Mouse (Mus musculus): ENCODE data around the gene Gdpd3.
"Not testable (repeated sequence)": the region's sequence is repeated elsewhere in the genome, so short reads cannot be mapped to it uniquely, and the experiment has no call there.

The Gdpd3 gene

DNA sequence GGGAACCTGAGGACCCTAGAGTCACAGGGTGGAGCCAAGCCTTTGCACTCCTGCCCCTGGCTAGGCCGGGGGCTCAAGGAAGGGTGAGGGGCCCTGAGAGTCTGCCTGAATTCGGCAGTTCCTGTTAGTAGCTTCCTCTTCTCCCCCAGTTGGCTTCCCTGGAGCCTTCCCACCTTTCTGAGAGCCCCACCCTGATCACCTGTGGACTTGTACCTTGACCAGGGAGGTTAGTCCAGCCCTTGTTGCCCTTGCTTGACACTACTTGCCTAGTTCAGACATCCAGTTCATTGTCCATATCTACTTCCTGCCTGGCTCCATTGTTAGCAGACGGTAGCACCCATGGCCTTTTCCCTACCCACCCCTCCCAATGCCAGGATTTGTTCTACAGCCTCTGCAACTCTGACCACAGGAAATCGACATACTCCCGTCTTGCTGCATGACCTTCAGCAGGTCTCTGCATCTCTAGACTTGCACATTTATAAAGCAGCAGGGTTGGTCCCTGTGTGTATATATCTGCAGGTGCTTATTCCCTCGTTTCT lies 4.5 kb upstream of the Gdpd3 start:
- DNase-seq, result no peak

DNA sequence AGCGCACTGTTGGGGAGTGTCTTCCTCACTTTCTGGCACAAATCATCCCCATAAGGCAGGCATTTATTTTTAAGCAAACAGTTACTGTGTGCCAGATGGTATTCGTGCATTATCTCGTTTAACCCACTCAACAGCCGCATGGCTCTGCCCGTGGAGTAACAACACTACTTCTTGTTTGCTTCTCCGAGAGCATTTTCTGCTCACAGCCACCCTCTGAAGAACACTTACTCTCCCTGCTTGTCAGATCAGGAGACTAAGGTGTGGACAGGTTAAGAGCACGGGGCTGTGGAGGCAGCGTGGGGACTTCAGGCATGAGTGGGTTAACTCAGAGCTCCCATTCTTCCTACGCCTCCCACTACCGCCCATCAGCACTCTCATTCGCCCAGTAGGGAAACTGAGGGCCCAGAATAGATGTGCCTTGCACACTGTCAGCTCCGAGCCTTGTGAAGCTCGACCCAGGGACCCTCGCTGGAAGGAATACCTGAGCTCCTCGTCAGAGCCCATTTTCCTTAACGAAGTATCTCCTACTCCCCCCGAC lies 3.6 kb upstream of the Gdpd3 start:
- DNase-seq, result no peak

DNA sequence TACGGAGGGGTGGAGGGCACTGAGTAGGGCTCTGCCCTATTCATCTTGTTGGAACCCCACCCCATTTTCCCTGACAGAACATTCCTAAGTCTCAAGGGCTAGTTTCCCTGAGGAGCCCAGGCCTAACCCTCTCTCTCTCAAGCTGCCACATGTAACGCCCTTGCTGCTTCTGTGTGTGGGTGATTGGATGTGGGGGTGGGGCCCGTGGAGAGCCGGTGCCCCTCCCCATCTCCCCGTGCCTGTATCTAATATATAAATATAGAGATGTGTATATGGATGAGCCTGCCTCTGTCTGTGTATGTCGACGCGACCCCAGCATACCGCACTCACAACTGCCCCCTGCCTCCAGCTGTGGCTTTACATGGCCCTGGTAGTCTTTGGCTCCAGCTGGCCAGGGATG lies 594 bp upstream of the Gdpd3 start:
- no peak for DNase-seq

DNA sequence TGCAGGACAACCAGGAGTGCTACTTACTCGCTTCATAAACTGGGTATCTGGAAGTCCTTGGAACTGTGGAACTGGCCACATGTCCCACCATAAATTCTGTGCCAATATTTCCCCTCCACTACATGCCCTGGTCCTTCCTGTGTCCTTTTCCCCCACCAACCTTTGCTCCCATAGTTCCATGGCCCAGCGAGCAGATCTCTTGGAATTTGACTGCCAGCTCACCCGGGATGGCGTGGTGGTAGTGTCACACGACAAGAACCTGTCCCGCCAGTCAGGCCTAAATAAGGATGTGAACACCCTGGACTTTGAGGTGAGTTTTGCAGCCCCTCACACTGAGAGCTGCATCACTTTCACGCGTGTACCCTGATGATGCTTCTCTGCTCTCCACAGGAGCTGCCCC lies 867 bp downstream of the Gdpd3 start:
- DNase-seq, result no peak

DNA sequence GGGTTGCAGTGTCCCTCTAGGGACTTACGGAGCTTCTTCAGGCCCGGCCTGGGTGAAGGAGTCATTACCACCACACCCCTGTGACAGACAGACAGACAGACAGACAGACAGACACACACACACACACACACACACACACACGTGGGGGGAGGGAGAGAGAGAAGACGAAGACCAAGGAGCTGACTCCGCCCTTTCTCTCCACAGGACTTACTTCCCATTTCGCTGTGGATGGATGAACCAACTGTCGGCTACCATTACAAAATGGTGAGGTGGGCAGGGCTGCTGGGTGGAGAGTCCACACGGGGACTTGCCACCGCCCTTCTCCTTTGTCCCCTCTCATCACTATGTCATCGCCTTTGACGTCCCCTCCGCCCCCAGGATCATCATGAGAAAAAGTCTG lies 4.7 kb downstream of the Gdpd3 start:
- DNase-seq, result no peak

DNA sequence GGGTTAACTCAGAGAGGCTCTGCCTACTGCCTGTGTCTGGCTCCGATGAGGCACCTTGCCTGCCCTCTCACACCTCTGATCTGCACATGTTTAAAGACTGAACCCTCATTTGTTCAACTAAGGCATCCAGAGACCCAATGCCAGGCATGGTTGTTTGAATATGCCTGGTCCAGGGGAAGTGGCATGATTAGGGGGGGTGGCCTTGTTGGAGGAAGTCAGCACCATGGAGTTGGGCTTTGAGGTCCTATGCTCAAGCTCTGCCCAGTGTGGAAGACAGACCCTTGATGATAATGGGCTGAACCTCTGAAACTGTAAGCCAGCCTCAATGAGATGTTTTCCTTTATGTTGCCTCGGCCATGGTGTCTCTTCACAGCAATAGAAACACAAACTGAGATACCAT lies 7.2 kb downstream of the Gdpd3 start:
- DNase-seq, result no peak

DNA sequence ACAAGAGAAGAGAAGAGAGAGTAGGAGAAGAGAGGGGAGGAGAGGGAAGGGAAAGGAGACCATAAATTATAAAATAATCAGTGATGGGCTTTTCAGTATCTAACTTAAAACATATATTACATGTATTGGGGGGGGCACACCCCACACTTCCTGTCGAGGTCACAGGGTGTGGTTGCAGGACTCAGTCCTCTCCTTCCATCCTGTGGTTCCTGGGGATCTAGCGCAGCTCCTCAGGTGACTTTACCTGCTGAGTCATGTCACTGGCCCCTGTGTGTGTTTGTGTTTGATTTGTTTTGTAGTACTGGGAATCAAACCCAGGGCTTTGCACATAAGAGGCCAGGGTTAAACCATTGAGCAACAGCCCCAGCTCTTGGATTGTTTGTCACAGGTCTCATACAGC lies 8.3 kb downstream of the Gdpd3 start:
- no peak for DNase-seq

DNA sequence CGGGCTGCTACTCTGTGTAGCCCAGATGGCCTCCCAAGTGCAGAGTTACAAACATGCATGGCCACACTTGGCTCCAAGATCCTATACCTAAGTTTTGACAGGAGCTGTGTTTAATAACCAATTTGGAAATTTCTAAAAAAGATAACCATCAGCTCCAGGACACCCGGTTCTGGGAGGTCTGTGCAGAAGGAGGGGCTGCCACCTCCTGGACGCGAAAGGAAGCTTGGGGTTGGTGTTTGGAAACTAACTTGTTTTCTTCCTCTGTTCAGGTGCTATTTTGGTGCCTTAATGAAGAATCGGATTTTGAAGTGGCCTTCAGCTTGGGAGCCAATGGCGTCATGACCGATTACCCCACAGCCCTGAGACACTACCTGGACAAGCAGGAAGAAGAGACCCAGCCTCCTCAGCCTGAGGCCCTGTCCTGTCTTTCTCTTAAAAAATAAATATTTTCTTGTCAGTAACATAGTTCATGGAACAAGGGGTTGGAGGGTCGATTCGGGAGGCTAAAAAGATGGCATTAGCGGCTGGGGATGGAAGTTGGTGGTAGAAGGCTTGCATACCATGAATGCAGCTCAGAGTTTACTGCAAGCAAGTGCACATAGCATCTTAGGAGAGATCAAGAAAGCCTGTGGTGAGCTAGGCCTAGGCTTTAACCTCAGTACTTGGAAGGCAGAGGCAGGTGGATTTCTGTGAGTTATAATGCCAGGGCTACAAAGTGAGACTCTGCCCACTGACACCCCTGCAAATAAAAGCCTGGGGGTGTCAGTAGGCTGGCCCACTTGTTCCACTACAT lies 9.2 kb downstream of the Gdpd3 start:
- no peak for DNase-seq

DNA sequence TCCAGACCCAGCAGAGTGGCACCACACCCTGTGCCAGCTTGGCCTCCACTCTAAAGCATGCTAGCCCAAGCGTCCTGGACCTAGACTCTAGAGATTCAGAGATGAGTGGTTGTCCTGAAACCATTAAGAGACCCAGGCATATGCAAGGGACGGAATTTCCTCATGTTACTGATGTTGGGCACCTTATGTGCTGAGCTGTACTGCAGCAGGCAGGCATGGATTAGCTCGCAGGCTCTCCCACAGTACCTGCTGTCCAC lies 9.8 kb downstream of the Gdpd3 start:
- no peak for DNase-seq

DNA sequence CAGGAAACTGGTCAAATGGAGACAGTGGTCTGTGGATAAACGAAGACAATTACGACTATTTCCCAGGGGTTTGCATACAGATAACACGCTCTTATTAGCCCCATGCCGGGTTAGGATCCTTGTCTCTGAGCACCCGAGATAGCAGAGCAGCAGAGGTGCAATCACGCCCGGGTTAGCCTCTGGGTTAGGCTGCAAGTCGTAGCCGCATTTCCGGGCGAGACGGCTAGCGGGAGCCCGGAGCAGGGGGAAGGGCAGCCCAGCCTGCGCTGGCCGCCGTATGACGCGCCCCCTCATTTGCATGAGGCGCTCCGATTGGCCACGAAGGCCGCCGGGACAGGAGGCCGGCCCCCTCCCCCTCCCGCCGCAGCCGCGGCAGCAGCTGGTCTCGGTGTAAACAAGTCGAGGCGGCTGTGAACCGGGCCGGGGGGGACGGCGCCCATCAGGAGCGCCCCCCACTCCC lies 10.5 kb downstream of the Gdpd3 start, which contains the start of gene Ypel3:
Ypel3 (plus strand) TSS at position 358 of the 460 bp plus-strand sequence.
- peak; percentile 96 for DNase-seq

DNA sequence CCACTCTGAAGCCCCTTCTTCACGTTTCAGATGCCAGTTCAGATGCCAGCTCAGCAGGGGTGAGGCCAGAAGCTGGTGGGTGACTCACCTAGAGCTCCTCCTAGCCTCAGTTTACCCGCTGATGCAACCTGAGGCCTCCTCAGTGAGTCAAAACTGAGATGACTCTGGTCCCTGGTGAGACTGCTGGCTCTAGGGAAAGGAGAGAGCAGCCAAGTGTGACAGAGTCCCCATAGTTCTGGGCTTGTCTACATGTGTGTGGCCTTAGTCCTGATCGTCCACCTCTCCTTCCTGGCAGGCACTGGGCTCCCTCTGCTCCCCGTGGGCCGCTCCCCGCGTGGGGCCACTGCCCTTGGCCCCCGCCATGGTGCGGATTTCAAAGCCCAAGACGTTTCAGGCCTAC lies 11.3 kb downstream of the Gdpd3 start:
- DNase-seq, result no peak

DNA sequence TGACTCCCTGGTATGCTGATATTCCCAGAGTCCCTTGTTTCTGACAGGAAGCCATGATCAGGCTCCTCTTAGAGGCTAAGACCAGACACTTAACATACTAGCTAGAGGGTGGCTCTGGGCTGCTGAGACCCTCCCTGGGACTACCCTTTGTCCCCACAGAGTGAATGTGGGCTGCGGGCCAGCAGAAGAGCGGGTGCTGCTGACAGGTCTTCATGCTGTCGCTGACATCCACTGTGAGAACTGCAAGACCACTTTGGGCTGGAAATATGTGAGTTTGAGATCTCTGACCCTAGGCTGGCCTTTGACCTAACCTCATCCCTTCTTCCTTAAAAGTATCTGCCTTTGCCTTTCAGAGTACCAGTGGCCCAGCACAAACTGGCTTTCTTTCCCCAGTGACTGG lies 12.0 kb downstream of the Gdpd3 start:
- DNase-seq, result no peak

DNA sequence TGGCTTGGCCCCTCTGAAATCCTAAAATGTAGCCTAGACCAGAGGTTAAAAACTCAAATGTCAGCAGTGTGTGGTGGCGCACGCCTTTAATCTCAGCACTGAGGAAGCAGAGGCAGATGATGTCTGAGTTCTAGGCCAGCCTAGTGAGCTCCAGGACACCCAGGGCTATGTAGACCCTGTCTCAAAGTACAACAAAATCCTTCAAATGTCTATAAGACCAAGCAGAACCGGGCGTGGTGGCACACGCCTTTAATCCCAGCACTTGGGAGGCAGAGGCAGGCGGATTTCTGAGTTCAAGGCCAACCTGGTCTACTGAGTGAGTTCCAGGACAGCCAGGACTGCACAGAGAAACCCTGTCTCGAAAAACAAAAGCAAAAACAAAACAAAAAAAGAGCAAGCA lies 13.0 kb downstream of the Gdpd3 start:
- not testable (repeated sequence) for DNase-seq

DNA sequence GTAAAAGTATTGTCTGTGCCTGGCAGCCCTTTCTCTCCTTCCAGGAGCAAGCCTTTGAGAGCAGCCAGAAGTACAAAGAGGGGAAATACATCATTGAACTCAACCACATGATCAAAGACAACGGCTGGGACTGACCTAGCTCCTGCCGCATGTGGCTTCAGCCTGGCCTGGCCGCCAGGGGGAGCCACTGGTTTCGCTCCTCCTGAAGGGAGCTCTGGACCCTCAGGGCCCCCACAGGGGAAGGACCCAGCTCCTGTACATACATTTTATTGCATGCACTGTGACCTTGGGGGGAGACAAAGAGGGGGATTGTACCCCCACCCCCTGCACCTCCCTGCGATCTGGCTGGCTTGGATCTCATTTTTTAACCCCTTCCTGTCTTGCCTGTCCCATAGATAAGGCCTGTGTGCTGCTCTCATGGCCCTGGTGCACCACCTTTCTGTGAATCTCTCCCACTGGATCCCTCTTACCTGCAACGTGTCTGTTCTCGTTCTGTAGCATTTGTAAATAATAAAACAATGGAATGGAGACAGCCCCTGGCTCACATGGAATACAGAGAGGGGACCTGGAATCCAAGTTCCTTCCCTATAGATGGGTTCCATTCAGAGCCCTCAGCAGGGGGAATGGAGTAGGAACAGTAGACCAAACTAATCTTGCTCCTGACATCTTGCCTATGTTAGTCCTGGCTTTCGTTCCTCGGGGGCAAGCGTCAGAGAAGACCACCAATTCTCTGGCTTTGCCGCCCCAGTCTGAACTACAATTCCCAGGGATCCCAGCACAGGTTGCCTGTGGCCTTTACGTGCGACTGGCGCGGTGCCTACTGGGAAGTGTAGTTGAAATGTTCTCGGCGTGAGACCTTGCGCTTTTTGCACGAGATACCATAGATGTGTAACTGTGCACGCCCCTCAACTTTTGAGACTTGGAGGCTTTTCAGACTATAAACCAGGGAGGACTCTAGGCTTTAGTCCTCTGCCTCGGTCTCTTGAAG lies 14.1 kb downstream of the Gdpd3 start:
- DNase-seq, result peak; percentile 89

DNA sequence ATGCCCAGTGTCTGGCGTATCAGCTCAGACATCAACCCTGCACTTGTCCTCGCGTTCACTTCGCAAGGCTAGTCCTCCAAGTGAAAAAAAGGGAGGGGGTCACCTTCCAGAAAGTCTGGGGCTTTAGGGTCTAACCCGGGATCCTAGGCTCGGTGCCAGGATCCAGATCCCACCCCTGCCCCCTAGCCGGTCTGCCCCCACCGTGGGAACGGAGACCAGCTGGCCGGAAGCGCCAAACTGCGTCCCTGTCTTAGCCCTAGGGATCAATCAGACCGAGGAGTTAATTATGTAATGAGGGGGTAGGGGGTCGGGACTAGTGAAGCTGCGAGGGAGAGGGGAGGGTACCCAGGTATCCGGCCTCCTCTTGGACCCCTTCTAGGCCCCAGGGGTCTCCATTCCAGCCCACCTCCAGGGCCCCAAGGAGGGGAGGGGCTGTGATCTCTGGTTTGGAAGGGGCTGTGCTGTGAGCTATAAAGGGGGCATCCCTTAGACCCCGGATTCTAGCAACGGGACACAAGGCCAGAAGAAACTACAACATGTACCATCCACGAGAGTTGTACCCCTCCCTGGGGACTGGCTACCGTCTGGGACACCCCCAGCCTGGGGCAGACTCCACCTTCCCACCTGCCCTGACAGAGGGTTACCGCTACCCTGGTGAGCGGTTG lies 15.0 kb downstream of the Gdpd3 start, which contains the start of gene Tbx6:
Tbx6 (plus strand) TSS at position 513 of the 665 bp plus-strand sequence.
- DNase-seq, result no peak

DNA sequence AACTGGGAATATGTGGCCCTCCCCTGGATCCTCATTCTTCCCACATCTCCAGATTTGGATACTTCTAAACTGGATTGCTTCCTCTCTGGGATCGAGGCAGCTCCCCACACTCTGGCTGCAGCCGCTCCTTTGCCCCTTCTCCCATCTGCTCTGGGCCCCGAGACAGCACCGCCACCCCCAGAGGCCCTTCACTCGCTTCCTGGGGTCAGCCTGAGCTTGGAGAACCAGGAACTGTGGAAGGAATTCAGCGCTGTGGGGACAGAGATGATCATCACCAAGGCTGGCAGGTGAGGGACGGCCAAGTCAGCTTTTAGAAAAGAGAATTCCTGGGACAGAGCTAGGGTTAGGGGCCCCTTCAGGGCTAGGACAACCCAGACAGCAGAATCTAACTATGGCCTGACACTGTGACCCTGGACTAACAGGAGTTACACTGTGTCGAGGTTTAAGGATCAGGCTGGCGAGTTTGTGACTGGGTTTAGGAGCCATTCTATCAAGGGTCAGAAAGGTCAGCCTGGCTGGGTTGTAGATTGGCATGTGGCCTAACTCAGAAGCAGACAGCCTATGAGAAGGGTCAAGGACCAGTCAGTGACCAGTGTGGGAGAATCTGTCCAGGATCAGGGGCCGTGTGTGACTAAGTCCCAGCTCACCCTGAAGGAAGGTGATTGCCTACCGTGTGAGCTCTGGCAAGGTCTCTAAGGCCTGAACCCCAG lies 15.7 kb downstream of the Gdpd3 start:
- no peak for DNase-seq

DNA sequence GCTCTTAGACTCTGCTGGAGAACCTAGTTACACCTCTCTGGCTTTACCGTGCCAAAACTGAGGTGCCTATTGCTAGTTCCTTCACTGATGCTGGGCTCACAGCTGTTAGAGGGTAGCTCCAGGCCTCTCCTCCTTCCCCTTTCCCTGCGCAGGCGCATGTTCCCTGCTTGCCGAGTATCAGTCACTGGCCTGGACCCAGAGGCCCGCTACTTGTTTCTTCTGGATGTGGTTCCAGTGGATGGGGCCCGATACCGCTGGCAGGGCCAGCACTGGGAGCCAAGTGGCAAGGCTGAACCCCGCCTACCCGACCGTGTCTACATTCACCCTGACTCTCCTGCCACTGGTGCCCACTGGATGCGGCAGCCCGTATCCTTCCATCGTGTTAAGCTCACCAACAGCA lies 16.6 kb downstream of the Gdpd3 start:
- no peak for DNase-seq

DNA sequence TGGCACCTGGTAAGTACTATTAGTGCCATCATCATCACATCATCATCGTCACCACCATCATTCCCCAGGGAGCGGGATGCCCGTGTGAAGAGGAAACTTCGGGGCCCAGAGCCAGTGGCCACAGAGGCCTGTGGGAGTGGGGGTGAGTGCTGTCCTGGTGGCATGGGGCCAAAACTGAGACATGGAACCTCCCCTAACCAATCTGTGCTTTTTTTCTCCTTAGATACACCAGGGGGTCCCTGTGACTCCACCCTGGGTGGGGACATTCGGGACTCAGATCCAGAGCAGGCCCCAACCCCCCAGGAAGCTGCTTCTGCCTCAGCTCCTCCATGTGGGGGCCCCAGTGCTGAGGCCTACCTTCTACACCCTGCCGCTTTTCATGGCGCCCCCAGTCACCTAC lies 18.3 kb downstream of the Gdpd3 start:
- DNase-seq, result no peak

DNA sequence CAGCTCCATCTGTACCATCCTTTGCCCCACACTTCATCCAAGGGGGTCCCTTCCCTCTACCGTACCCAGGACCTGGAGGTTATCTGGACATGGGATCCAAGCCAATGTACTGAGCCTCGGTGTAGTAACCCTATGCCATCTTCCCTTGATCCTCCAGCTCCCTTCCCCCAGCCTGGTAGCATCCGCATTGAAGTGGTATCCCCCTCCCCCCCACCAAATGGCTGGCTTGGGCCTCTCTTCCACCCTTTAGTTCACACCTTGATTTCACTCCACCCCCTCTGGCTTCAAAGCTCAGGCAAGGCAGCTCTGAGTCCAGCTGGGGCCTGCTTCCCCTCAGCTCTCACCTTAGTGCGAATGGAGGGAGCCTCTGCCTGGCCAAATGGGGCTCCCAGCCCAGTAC lies 18.9 kb downstream of the Gdpd3 start:
- DNase-seq, result no peak

DNA sequence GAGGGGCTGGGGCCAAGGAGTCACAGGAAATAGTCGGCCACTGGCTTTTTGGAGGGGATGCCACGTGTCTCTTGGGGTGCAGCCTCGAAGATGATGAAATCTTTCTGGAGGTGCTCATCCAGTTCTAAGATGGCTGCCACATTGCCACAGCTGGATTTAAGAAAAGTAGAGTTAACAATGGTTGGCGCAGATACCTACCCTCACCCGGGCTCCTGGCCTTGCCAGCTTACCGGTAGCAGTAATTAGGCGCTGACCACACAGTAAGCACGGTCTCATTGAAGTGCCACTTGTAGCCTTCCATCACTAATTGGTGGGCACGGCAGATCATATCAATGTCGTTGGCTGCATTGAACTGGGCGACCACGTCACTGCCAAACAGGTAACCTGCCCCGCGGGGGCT lies 20.0 kb downstream of the Gdpd3 start:
- no peak for DNase-seq

DNA sequence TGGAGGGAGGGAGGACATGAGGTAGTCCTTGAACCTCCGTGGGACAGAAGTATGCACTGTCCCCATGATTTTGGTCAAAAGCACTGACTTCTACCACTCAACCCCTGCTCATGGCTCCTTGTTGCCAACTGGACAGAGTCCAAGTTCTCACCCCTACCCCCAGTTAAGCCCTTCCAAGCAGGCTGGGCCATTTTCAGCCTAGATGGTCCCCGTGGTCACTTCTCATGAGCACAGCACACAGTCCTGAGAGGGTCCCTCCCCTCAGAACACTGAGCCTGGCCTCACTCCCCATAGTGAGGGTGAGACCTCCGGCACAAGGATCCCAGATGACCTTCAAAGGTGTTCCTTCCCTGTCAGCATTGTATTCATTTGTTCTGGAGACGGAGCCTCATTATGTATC lies 23.0 kb downstream of the Gdpd3 start:
- DNase-seq, result no peak

Measured in lung, postnatal 14 days (tissue).